Mouse (Mus musculus) neural tube, embryonic 15.5 days (tissue): ENCODE data around the gene Pygo2. TPM values are rescaled to one million over a fixed set of nuclear protein-coding genes. Genes with fewer than 3 reads are reported as not detected.
A peak's percentile ranks its signal among the peaks of the same experiment; 100 is the strongest.
"Not testable (repeated sequence)": the region's sequence is repeated elsewhere in the genome, so short reads cannot be mapped to it uniquely, and the experiment has no call there.

Experiments
- ATAC-seq: fragments of 200-750 bp; cut with Nextera tagmentation; 2 replicates; pipeline ENCODE4 v1.8.0; 2017; ENCODE audit warnings: mild to moderate bottlenecking, moderate TSS enrichment, moderate library complexity; ENCODE audit not compliant: low FRiP score
- H3K27ac ChIP-seq: fragments of 300-500 bp; sonication (generic); replicated peaks from 2 replicates; pipeline ENCODE4 v1.5.1; 2015; ENCODE audit warnings: mild to moderate bottlenecking, inconsistent platforms
- H3K27me3 ChIP-seq: fragments of 300-500 bp; sonication (generic); replicated peaks from 2 replicates; pipeline ENCODE4 v1.6.1; 2015; ENCODE audit warnings: inconsistent platforms
- H3K36me3 ChIP-seq: fragments of 300-500 bp; sonication (generic); 2 replicates; pipeline ENCODE4 v1.6.1; 2015; ENCODE audit warnings: inconsistent platforms
- H3K4me1 ChIP-seq: fragments of 300-500 bp; sonication (generic); 2 replicates; pipeline ENCODE4 v1.6.1; 2015; ENCODE audit warnings: inconsistent platforms
- H3K4me2 ChIP-seq: fragments of 300-500 bp; sonication (generic); 2 replicates; pipeline ENCODE4 v1.6.1; 2015; ENCODE audit warnings: inconsistent platforms, mild to moderate bottlenecking, moderate library complexity
- H3K4me3 ChIP-seq: fragments of 300-500 bp; sonication (generic); replicated peaks from 2 replicates; pipeline ENCODE4 v1.5.1; 2015; ENCODE audit warnings: mild to moderate bottlenecking, inconsistent platforms
- H3K9ac ChIP-seq: fragments of 300-500 bp; sonication (generic); replicated peaks from 2 replicates; pipeline ENCODE4 v1.6.1; 2015; ENCODE audit warnings: mild to moderate bottlenecking, inconsistent platforms
- H3K9me3 ChIP-seq: fragments of 300-500 bp; sonication (generic); replicated peaks from 2 replicates; pipeline ENCODE4 v1.6.1; 2016; ENCODE audit warnings: inconsistent platforms
- WGBS: fragments of 180-500 bp; shearing (Covaris S2); methylation state at CpG from one replicate; pipeline ENCODE4 v1.1.7; 2015; ENCODE audit warnings: mixed read lengths; 5-methylcytosine and 5-hydroxymethylcytosine counted together
- polyA plus RNA-seq: library from polyadenylated mRNA; unstranded; fragments of >200 nt; fragmentation: Nextera tagmentation; extraction: Ambion mirVana; gene quantifications from 2 replicates; pipeline ENCODE4 v1.2.1, GENCODE M21; 2015

The Pygo2 gene
- polyA plus RNA-seq, 1 experiment from 2014 or later, result 38.8 TPM

- Histone ChIP-seq H3K27ac (no peak overlapping the region), H3K4me2 (no peak overlapping the region), H3K4me3 (no peak overlapping the region), H3K4me1 (peaks cover 32% of the 10 kb centered on the region), H3K27me3 (no peaks in the 10 kb centered on the region), H3K9ac (no peak overlapping the region), H3K36me3 (peaks cover 7% of the 10 kb centered on the region; the same call in 1 of the 2 replicates), H3K9me3 (no peaks in the 10 kb centered on the region)
- no peak for ATAC-seq
- 92% methylated on average over 5 of the region's 5 CpGs for WGBS
Observed at GRCm38 (mm10) chr3:89424416-89425140, 5.4 kb upstream of the Pygo2 start.

- H3K4me2 ChIP-seq, result no peak overlapping the region
- 90% methylated on average over 5 of the region's 5 CpGs for whole genome bisulfite sequencing
- H3K4me1 ChIP-seq, result peaks cover 27% of the 10 kb centered on the region
- no peak overlapping the region for H3K27ac ChIP-seq
- no peak overlapping the region for H3K4me3 ChIP-seq
- H3K9me3 ChIP-seq, result no peaks in the 10 kb centered on the region
- H3K9ac ChIP-seq, result no peak overlapping the region
- no peaks in the 10 kb centered on the region for H3K27me3 ChIP-seq
- ATAC-seq, result no peak
- peaks cover 7% of the 10 kb centered on the region; the same call in 1 of the 2 replicates for H3K36me3 ChIP-seq
Observed at GRCm38 (mm10) chr3:89425141-89425525, 4.9 kb upstream of the Pygo2 start.

- Histone ChIP-seq H3K27ac (no peak overlapping the region), H3K4me3 (no peak overlapping the region), H3K9ac (no peak overlapping the region), H3K36me3 (peaks cover 7% of the 10 kb centered on the region; the same call in 1 of the 2 replicates), H3K4me2 (no peak overlapping the region), H3K27me3 (no peaks in the 10 kb centered on the region), H3K9me3 (no peaks in the 10 kb centered on the region), H3K4me1 (peaks cover 24% of the 10 kb centered on the region)
- ATAC-seq, result no peak
- 92% methylated on average over 4 of the region's 4 CpGs for WGBS
Observed at GRCm38 (mm10) chr3:89425876-89426275, 4.1 kb upstream of the Pygo2 start.

GRCm38 (mm10) chr3:89429021-89429420, 993 bp upstream of the Pygo2 start:
- WGBS, result 89% methylated on average over 7 of the region's 7 CpGs
- H3K4me1 ChIP-seq, result peaks cover 26% of the 10 kb centered on the region
- not testable (repeated sequence) for H3K27me3 ChIP-seq, ATAC-seq, H3K4me2 ChIP-seq, H3K27ac ChIP-seq, H3K4me3 ChIP-seq, H3K9me3 ChIP-seq, H3K9ac ChIP-seq
- H3K36me3 ChIP-seq, result peaks cover 24% of the 10 kb centered on the region

DNA sequence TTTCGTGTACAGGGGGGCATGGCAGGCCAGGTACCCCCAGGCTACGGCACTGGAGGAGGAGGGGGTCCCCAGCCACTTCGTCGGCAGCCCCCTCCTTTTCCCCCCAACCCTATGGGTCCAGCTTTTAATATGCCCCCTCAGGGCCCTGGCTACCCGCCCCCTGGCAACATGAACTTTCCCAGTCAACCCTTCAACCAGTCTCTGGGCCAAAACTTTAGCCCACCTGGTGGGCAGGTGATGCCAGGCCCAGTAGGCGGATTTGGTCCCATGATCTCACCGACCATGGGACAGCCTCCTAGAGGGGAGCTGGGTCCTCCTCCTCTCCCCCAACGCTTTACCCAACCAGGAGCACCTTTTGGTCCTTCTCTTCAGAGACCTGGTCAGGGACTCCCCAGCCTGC, 2.6 kb downstream of the Pygo2 start:
- H3K4me2 ChIP-seq, result no peak overlapping the region
- no peak overlapping the region for H3K4me3 ChIP-seq
- H3K4me1 ChIP-seq, result peaks cover 47% of the 10 kb centered on the region
- H3K27me3 ChIP-seq, result no peaks in the 10 kb centered on the region
- WGBS, result 93% methylated on average over 8 of the region's 8 CpGs
- H3K27ac ChIP-seq, result no peak overlapping the region
- H3K9me3 ChIP-seq, result no peaks in the 10 kb centered on the region
- H3K9ac ChIP-seq, result no peak overlapping the region
- H3K36me3 ChIP-seq, result peaks cover 23% of the 10 kb centered on the region
- no peak for ATAC-seq

- ATAC-seq, result no peak
- Histone ChIP-seq H3K9ac (no peak overlapping the region), H3K9me3 (no peaks in the 10 kb centered on the region), H3K27ac (no peak overlapping the region; the same call in 1 of the 2 replicates), H3K4me2 (no peak overlapping the region), H3K36me3 (peaks cover 22% of the 10 kb centered on the region), H3K4me1 (peaks cover 47% of the 10 kb centered on the region), H3K27me3 (no peaks in the 10 kb centered on the region), H3K4me3 (no peak overlapping the region)
- 89% methylated on average over 11 of the region's 11 CpGs for WGBS
Observed at GRCm38 (mm10) chr3:89434532-89434931, 4.5 kb downstream of the Pygo2 start.

DNA sequence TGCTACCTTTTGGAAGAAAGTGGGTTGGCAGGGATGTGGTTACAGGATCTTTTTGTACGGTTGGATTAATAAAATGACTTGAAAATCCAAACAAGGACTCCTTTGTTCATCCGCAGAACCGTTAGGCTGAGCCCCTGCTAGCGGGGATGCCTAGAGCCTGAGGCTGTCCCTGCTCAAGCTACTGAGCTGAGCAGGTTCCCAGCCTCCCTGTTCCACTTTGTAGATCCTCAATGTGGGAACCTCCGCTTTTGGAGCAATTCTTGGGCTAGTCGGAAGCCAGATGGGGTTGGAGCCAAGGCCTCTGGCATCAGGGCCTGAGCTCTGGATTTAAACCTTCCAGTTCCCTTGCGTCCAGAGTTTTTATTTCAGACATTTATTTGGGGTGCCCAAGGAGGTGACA, 5.0 kb downstream of the Pygo2 start:
- peaks cover 22% of the 10 kb centered on the region for H3K36me3 ChIP-seq
- H3K27me3 ChIP-seq, result no peaks in the 10 kb centered on the region
- no peaks in the 10 kb centered on the region for H3K9me3 ChIP-seq
- no peak for ATAC-seq
- H3K9ac ChIP-seq, result no peak overlapping the region
- H3K27ac ChIP-seq, result peak overlapping the region; percentile 4; the same call in 1 of the 2 replicates
- 68% methylated on average over 7 of the region's 7 CpGs for WGBS
- H3K4me2 ChIP-seq, result no peak overlapping the region
- H3K4me1 ChIP-seq, result peaks cover 47% of the 10 kb centered on the region
- no peak overlapping the region for H3K4me3 ChIP-seq

DNA sequence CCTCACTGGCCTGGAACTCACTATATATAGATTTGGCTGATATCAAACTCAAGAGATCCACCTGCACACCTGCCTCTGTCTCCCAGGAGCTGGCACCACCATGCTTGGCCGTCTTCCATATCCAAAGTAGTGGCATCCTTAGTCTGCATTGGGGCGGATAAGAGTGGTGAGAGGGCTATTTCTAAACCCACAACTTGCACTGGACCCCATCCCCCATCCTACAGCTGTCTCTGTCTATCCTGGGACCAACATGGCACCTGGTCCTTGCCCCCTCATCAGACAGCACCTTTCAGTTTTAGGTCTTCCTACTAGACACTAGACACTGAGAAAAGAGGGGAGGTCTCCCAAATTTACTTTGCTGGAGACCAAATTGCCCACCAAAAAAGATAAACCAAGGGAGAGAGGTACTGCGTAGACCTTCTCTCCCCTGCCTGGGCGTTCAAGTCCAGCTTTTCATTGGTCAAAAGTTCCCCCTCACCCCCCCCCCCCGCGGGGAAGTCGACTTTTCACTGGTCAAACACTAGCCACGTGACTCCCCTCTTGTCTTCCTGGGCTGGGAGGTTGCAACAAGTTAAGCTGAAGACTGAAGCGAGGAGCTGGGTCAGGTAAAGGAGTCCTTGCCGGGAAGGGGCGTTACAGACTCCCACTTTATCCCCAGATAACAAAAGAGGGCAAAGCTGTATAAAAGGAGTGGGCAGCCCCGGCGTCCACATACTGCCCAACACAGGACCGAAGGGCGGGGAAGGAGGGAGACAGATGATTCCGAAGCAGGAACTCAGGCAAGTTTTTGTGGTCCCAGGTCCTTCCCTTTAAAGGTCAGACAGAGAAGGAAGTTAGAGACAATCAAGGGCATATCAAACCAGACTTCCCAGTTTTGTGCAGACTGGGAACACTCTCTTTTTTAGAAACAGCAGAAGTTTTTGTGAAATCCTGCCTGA, 6.4 kb downstream of the Pygo2 start, which contains the start of gene Pbxip1:
TSS of gene Pbxip1 (plus strand) at position 531 of the 938 bp plus-strand sequence.
- Histone ChIP-seq H3K27me3 (no peaks in the 10 kb centered on the region), H3K4me2 (peak within 1 kb of the TSS; percentile 46), H3K36me3 (peaks cover 22% of the 10 kb centered on the region), H3K4me1 (peaks cover 40% of the 10 kb centered on the region), H3K9ac (0 out of 2 replicates have a peak within 1 kb of the TSS, but pooled peaks have one; percentile 8), H3K27ac (peak within 1 kb of the TSS; percentile 62), H3K9me3 (no peaks in the 10 kb centered on the region), H3K4me3 (peak within 1 kb of the TSS; percentile 36)
- WGBS, result 5% methylated on average over 15 of the region's 16 CpGs
- peak; percentile 53; the same call in 1 of the 2 replicates for ATAC-seq

DNA sequence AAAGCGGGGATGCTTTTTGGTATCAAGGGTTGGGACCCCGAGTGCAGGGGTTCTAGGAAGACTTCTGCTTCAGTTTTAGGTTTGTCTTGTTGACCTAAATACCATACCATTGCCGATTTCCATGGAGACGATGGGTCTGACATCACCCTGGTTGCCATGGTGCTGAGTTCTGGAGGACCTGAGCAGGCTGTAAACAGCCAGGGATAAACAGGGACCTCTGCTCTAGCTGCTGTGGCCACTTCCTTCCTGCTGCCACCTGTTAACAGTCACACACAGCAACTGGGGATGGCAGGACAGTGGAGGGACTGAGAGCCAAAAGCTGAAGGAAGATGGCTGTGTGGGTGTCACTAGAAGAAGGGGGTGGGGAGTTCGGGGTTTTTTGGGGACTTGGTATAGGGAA, 7.3 kb downstream of the Pygo2 start:
- H3K27ac ChIP-seq, result peak overlapping the region; percentile 62
- H3K9ac ChIP-seq, result 0 out of 2 replicates have a peak overlapping the region, but pooled peaks have one; percentile 8
- H3K9me3 ChIP-seq, result no peaks in the 10 kb centered on the region
- peak overlapping the region; percentile 36 for H3K4me3 ChIP-seq
- H3K4me1 ChIP-seq, result peaks cover 32% of the 10 kb centered on the region
- no peaks in the 10 kb centered on the region for H3K27me3 ChIP-seq
- 22% methylated on average over 5 of the region's 5 CpGs for whole genome bisulfite sequencing
- no peak for ATAC-seq
- H3K4me2 ChIP-seq, result peak overlapping the region; percentile 46
- peaks cover 22% of the 10 kb centered on the region for H3K36me3 ChIP-seq

GRCm38 (mm10) chr3:89440691-89441090, 10.7 kb downstream of the Pygo2 start:
- H3K4me2 ChIP-seq, result no peak overlapping the region
- 87% methylated on average over 2 of the region's 2 CpGs for WGBS
- ATAC-seq, result no peak

DNA sequence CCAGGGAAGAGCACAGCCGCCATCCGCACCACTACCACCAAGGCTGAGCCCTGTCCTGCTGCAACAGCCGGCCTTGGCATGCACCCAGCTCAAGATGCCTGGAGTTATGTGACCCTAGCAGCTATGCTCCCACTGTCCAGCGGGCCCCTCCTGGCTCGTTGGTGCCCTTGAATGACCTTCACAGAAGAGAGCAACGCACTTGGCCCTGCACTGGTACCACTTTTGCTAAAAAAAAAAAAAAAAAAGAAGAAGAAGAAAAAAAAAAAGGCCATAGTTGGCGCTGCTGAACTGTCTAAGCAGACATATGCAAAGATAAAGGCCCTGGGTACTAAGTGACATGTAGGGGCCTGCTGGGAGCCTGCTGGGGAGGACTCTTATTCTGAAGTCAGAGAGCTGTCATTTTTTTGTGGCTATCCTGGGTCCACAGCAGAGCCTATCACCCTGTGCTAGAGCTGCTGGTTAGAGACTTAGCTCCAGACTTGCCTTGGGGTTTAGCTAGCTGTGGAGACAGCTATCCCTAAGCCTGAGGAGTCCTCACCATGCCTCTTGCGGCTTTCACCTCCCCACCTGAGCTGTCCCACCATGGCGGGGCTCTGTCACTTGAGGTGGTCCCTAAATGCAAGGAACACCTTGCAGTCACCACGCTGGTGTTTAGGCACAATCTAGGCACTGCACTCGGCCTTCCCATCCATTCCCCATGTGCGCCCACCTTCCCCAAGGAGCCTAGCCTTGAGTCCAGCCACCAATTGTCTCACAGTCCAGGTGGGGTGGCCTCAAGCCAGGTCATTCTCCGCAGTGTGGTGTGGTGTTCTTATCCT, 18.9 kb downstream of the Pygo2 start:
- Histone ChIP-seq H3K4me2 (no peak overlapping the region), H3K9me3 (no peaks in the 10 kb centered on the region), H3K9ac (no peak overlapping the region), H3K4me1 (0 out of 2 replicates have a peak, but pooled peaks cover 9% of the 10 kb centered on the region), H3K27me3 (no peaks in the 10 kb centered on the region), H3K27ac (no peak overlapping the region), H3K36me3 (no peaks in the 10 kb centered on the region), H3K4me3 (no peak overlapping the region)
- WGBS, result 72% methylated on average over 13 of the region's 13 CpGs
- peak; percentile 23; the same call in 1 of the 2 replicates for ATAC-seq

More at GRCm38 (mm10) chr3:89440691-89441090, 10.7 kb downstream of the Pygo2 start:
- Histone ChIP-seq H3K4me3 (no peak overlapping the region), H3K4me1 (peaks cover 15% of the 10 kb centered on the region), H3K36me3 (no peaks in the 10 kb centered on the region), H3K9ac (no peak overlapping the region), H3K27me3 (no peaks in the 10 kb centered on the region), H3K27ac (no peak overlapping the region), H3K9me3 (no peaks in the 10 kb centered on the region)
